In the genomic region with DNA sequence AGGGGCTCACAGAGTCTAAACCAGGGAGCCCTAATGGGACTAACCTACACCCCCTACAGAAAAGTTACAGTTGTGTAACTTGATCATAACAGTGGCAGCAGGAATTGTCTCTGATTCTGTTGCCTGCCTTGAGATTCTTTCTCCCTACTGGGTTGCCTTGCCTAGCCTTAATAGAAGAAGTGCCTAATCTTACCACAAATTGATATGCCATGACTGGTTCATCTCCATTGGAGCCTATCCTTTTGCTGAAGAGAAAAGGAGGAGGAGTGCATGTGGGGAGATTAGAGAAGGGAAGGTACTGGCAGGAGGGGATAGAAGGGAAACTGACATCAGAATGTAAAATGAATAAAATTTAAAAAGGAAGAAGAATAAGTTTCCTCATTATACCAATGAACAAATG, we compare ENCODE assay signal across 21 mouse cellular contexts.
DNase-seq lines count a peak whose midpoint lies in the region; ATAC-seq and TF ChIP-seq lines count a peak whose summit lies in the region.
"Had no signal": no experiment of that assay in that cellular context is flagged by ENCODE, and none has a peak within 500 bp of the region (broad histone marks: within the 10 kb centered on the region; RNA-seq: fewer than 3 reads in every experiment).

No protein-coding gene starts in this region.

- peak overlapping the region; percentile 49 for H3K27ac ChIP-seq in MEL (ENCODE audit: control insufficient read depth, low read depth, low read length)

- peak; percentile 52 for DNase-seq in MEL (ENCODE audit: low read depth, low spot score)
- DNase-seq in MEL-GATA-1-ER (ENCODE audit: extremely low read depth, low read depth) = peak; percentile 23
- DNase-seq in frontal cortex, postnatal 25 days (ENCODE audit: low spot score in 2 of 2) = no peak
- DNase-seq: adrenal gland, adult 2 months; adrenal gland, adult 8-10 months; adrenal gland, postnatal 10 days; adrenal gland, postnatal 14 days; adrenal gland, postnatal 25 days; adrenal gland, postnatal 36 days; B cell, adult 2 months; cerebellum, adult 11 months; cerebellum, adult 11-12 months; cerebellum, adult 18-20 months; cerebellum, adult 2 months; cerebellum, adult 8-10 months had no signal

- H3K9me3 ChIP-seq in MEL (replicated peaks; ENCODE audit: insufficient read depth, low read length) = no peaks in the 10 kb centered on the region

- no peaks in the 10 kb centered on the region for H3K79me2 ChIP-seq in MEL (ENCODE audit: control insufficient read depth, insufficient read depth, low read length, poor library complexity)

- no peak for TF ChIP-seq CTCF in MEL (IDR thresholded peaks at IDR 0.05 in 2 of 3, conservative IDR thresholded peaks at IDR 0.05 in 1 of 3; ENCODE audit: control insufficient read depth in 1 of 3, insufficient read depth in 1 of 3, low read depth in 2 of 3, low read length in 3 of 3, poor library complexity in 1 of 3, severe bottlenecking in 1 of 3)

- H3K4me1 ChIP-seq in MEL (ENCODE audit: control insufficient read depth in 1 of 2, insufficient read depth in 2 of 2, low read length in 2 of 2) = peaks cover 2 to 3% of the 10 kb centered on the region in 2 experiments; a peak in 3 of 4 replicates

- H3K9ac ChIP-seq in MEL (ENCODE audit: control insufficient read depth, low read depth, low read length, poor library complexity, severe bottlenecking) = no peak overlapping the region

- peak; percentile 62 to 63 for TF ChIP-seq EP300 in MEL (IDR thresholded peaks at IDR 0.05; ENCODE audit: low read depth in 1 of 2, low read length in 2 of 2)

- H3K27me3 ChIP-seq in MEL (ENCODE audit: control insufficient read depth in 1 of 2, insufficient read depth in 2 of 2, low read length in 2 of 2) = no peaks in the 10 kb centered on the region
- H3K27me3 ChIP-seq: CH12.LX, Patski had no signal

- ATAC-seq in megakaryocyte progenitor cell, adult 5-6 weeks (replicated peaks; ENCODE audit: poor library complexity) = no peak
- ATAC-seq: activated CD4-positive, CD25-positive, alpha-beta regulatory T cell, adult 4 months; CD4-positive, CD25-positive, alpha-beta regulatory T cell, adult 4 months; Patski had no signal

- H3K36me3 ChIP-seq in MEL (ENCODE audit: control insufficient read depth in 1 of 2, insufficient read depth in 2 of 2, low read length in 2 of 2) = peaks cover 0 to 15% of the 10 kb centered on the region in 2 experiments; a peak in 2 of 4 replicates
- H3K36me3 ChIP-seq: G1E had no signal

- TF ChIP-seq POLR2A in MEL (IDR thresholded peaks at IDR 0.05; ENCODE audit: control insufficient read depth in 1 of 2, insufficient read depth in 1 of 2, low read depth in 1 of 2, low read length in 2 of 2, poor library complexity in 1 of 2) = no peak

- no peak overlapping the region for H3K4me3 ChIP-seq in MEL (ENCODE audit: control insufficient read depth in 1 of 2, insufficient read depth in 1 of 2, low read depth in 2 of 2, low read length in 2 of 2)

- no peak for TF ChIP-seq RAD21 in MEL (IDR thresholded peaks at IDR 0.05; ENCODE audit: low read depth, low read length)

TF ChIP-seq in MEL, 35 proteins besides CTCF, POLR2A, EP300 and RAD21:
- 0 out of 2 replicates have a peak, but pooled peaks have one; percentile 27 for TF ChIP-seq ETS1 (IDR thresholded peaks at IDR 0.05; ENCODE audit: low read depth, low read length)
- TF ChIP-seq ZMIZ1 (IDR thresholded peaks at IDR 0.05; ENCODE audit: low read depth, low read length) = no peak
- no peak for TF ChIP-seq MYB (IDR thresholded peaks at IDR 0.05; ENCODE audit: low read depth, low read length)
- no peak for TF ChIP-seq E2F4 (IDR thresholded peaks at IDR 0.05; ENCODE audit: borderline replicate concordance, low read depth, low read length)
- TF ChIP-seq NELFE (IDR thresholded peaks at IDR 0.05; ENCODE audit: low read depth, low read length) = no peak
- TF ChIP-seq GATA1 (IDR thresholded peaks at IDR 0.05; ENCODE audit: low read depth, low read length) = peak; percentile 66
- TF ChIP-seq RCOR1 (IDR thresholded peaks at IDR 0.05; ENCODE audit: low read depth, low read length) = peak; percentile 66; the same call in 1 of the 2 replicates
- no peak for TF ChIP-seq TBP (IDR thresholded peaks at IDR 0.05; ENCODE audit: low read depth, low read length)
- TF ChIP-seq CHD2 (IDR thresholded peaks at IDR 0.05; ENCODE audit: low read length) = no peak
- peak; percentile 57; the same call in 1 of the 2 replicates for TF ChIP-seq TCF12 (IDR thresholded peaks at IDR 0.05; ENCODE audit: low read depth, low read length)
- no peak for TF ChIP-seq GABPA (IDR thresholded peaks at IDR 0.05; ENCODE audit: low read depth, low read length)
- no peak for TF ChIP-seq ZKSCAN1 (IDR thresholded peaks at IDR 0.05; ENCODE audit: low read depth, low read length)
- TF ChIP-seq BHLHE40 (IDR thresholded peaks at IDR 0.05; ENCODE audit: borderline replicate concordance, low read depth, low read length) = no peak
- no peak for TF ChIP-seq SIN3A (IDR thresholded peaks at IDR 0.05; ENCODE audit: low read length)
- TF ChIP-seq USF1 (IDR thresholded peaks at IDR 0.05; ENCODE audit: low read depth, low read length) = no peak
- TF ChIP-seq MAZ (IDR thresholded peaks at IDR 0.05; ENCODE audit: low read depth, low read length) = no peak
- TF ChIP-seq HCFC1 (IDR thresholded peaks at IDR 0.05; ENCODE audit: low read depth, low read length) = no peak
- TF ChIP-seq ZNF384 (IDR thresholded peaks at IDR 0.05; ENCODE audit: low read depth, low read length) = no peak
- TF ChIP-seq MYC (IDR thresholded peaks at IDR 0.05; ENCODE audit: low read depth, low read length) = no peak
- TF ChIP-seq NRF1 (IDR thresholded peaks at IDR 0.05; ENCODE audit: insufficient read depth, low read depth, low read length, poor library complexity, severe bottlenecking) = no peak; the same call in 1 of the 2 replicates
- no peak for TF ChIP-seq KAT2A (conservative IDR thresholded peaks at IDR 0.05; ENCODE audit: low read depth, low read length)
- TF ChIP-seq POLR2AphosphoS5 (IDR thresholded peaks at IDR 0.05; ENCODE audit: borderline replicate concordance, low read depth, low read length) = no peak
- no peak for TF ChIP-seq USF2 (IDR thresholded peaks at IDR 0.05; ENCODE audit: borderline replicate concordance in 1 of 2, insufficient read depth in 1 of 2, low read depth in 1 of 2, low read length in 2 of 2)
TF ChIP-seq in MEL: peak in this region for 4.

Comparison
In these comparisons a context has a peak if more than half of its experiments do, and no peak if none do; other contexts are left out.
1. DNase-seq: peak in MEL (single experiment) and MEL-GATA-1-ER (single experiment); none in frontal cortex, postnatal 25 days (0 of 2).